ENCODE assay signal across 15 mouse cellular contexts in the genomic region with DNA sequence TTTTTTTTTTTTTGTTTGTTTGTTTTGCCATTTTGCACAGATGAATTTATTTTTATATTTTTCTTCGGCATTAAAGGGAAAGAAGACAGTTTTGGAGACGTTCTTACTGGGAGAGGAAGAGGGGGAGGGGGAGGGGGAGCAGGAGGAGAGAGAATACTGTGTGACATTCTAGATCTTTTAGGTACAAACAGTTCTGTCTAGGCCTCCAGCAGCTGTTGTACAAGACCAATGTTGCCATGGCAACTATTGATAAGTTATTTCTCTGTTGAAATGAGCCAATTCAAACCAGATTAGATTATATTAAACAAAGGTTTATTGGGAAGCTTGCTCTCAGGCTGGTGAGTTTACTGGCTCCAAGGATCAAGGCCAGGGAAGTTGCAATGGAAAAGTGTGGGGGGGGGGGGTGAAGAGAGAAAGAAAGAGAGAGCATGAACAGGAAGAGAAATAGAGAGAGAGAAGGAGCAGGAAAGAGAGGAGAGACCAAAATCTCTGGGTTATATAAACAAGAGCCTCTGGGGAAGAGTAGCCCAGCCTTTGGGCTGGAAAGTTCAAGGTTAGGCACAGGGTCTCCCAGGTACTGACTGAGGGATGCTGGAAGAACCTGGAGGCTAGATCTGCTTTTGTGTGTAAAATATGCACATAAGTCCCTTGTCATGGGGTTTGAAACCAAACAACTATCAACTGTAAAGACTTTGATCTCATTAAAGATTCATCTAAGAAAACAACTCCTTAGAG.
DNase-seq lines count a peak whose midpoint lies in the region; ATAC-seq and TF ChIP-seq lines count a peak whose summit lies in the region.
"Had no signal": no experiment of that assay in that cellular context is flagged by ENCODE, and none has a peak within 500 bp of the region (broad histone marks: within the 10 kb centered on the region; RNA-seq: fewer than 3 reads in every experiment).

No protein-coding gene starts in this region.

- no peak overlapping the region for H3K9ac ChIP-seq in forebrain, embryonic 11.5 days (ENCODE audit: low read length)
- no peak overlapping the region for H3K9ac ChIP-seq in lung, postnatal 0 days (replicated peaks; ENCODE audit: low read depth)
- H3K9ac ChIP-seq in intestine, embryonic 16.5 days (ENCODE audit: low read depth, low read length), result no peak overlapping the region
- H3K9ac ChIP-seq: liver, postnatal 0 days; neural tube, embryonic 13.5 days had no signal

- no peaks in the 10 kb centered on the region for H3K27me3 ChIP-seq in forebrain, embryonic 11.5 days (ENCODE audit: control insufficient read depth, insufficient read depth, low read length)
- no peaks in the 10 kb centered on the region for H3K27me3 ChIP-seq in forebrain, embryonic 10.5 days (ENCODE audit: poor library complexity, severe bottlenecking)
- no peaks in the 10 kb centered on the region for H3K27me3 ChIP-seq in lung, postnatal 0 days (replicated peaks; ENCODE audit: insufficient read depth, low read length)
- no peaks in the 10 kb centered on the region for H3K27me3 ChIP-seq in intestine, embryonic 16.5 days (replicated peaks; ENCODE audit: control insufficient read depth, insufficient read depth, low read length)
- H3K27me3 ChIP-seq: megakaryocyte, embryonic 14.5 days; neural tube, embryonic 13.5 days had no signal

- H3K27ac ChIP-seq in forebrain, embryonic 11.5 days (ENCODE audit: low read depth, low read length), result no peak overlapping the region
- no peak overlapping the region for H3K27ac ChIP-seq in forebrain, embryonic 10.5 days
- no peak overlapping the region for H3K27ac ChIP-seq in lung, postnatal 0 days (ENCODE audit: low read length)
- H3K27ac ChIP-seq in intestine, embryonic 16.5 days (ENCODE audit: low read length), result no peak overlapping the region
- H3K27ac ChIP-seq: neural tube, embryonic 13.5 days had no signal

- peak; percentile 87 for ATAC-seq in forebrain, embryonic 11.5 days (replicated peaks; ENCODE audit: low FRiP score)
- ATAC-seq in lung, postnatal 0 days, result no peak
- 0 out of 2 replicates have a peak, but pooled peaks have one; percentile 36 for ATAC-seq in intestine, embryonic 16.5 days
- ATAC-seq: liver, postnatal 0 days had no signal

- 25% methylated on average over 2 of the region's 2 CpGs for WGBS in forebrain, embryonic 11.5 days
- WGBS in forebrain, embryonic 10.5 days, result 46% methylated on average over 2 of the region's 2 CpGs
- WGBS in lung, postnatal 0 days, result 24% methylated on average over 2 of the region's 2 CpGs
- WGBS in intestine, embryonic 16.5 days, result 33% methylated on average over 2 of the region's 2 CpGs

- no peaks in the 10 kb centered on the region for H3K4me1 ChIP-seq in forebrain, embryonic 11.5 days (replicated peaks; ENCODE audit: control insufficient read depth, insufficient read depth, low read length)
- H3K4me1 ChIP-seq in forebrain, embryonic 10.5 days, result peaks cover 6% of the 10 kb centered on the region
- no peaks in the 10 kb centered on the region for H3K4me1 ChIP-seq in lung, postnatal 0 days (ENCODE audit: insufficient read depth, low read depth, low read length)
- no peaks in the 10 kb centered on the region for H3K4me1 ChIP-seq in intestine, embryonic 16.5 days (ENCODE audit: control insufficient read depth, insufficient read depth, low read length)
- H3K4me1 ChIP-seq: megakaryocyte, embryonic 14.5 days; neural tube, embryonic 13.5 days had no signal

- intact Hi-C loops in gastrocnemius, postnatal 36 days (cut with DNase I), result no loop called here

- no peak overlapping the region for H3K4me2 ChIP-seq in forebrain, embryonic 11.5 days (ENCODE audit: low read depth, low read length, severe bottlenecking)
- no peak overlapping the region for H3K4me2 ChIP-seq in lung, postnatal 0 days (replicated peaks; ENCODE audit: low read depth, low read length)
- H3K4me2 ChIP-seq in intestine, embryonic 16.5 days (ENCODE audit: low read depth, low read length), result no peak overlapping the region
- H3K4me2 ChIP-seq: neural tube, embryonic 13.5 days had no signal

- H3K4me3 ChIP-seq in forebrain, embryonic 11.5 days (ENCODE audit: low read depth, low read length), result no peak overlapping the region
- no peak overlapping the region for H3K4me3 ChIP-seq in forebrain, embryonic 10.5 days
- H3K4me3 ChIP-seq in lung, postnatal 0 days (ENCODE audit: low read depth, low read length), result no peak overlapping the region
- H3K4me3 ChIP-seq in intestine, embryonic 16.5 days (ENCODE audit: low read length), result no peak overlapping the region
- H3K4me3 ChIP-seq: megakaryocyte, embryonic 14.5 days; neural tube, embryonic 13.5 days had no signal

- TF ChIP-seq EP300 in lung, postnatal 0 days (IDR thresholded peaks at IDR 0.05), result no peak

- no peaks in the 10 kb centered on the region for H3K9me3 ChIP-seq in forebrain, embryonic 11.5 days (ENCODE audit: control insufficient read depth, low read length)
- no peaks in the 10 kb centered on the region for H3K9me3 ChIP-seq in forebrain, embryonic 10.5 days
- H3K9me3 ChIP-seq in lung, postnatal 0 days (ENCODE audit: low read length), result no peaks in the 10 kb centered on the region
- no peaks in the 10 kb centered on the region; the same call in 1 of the 2 replicates for H3K9me3 ChIP-seq in intestine, embryonic 16.5 days (ENCODE audit: control insufficient read depth, low read length)
- H3K9me3 ChIP-seq: neural tube, embryonic 13.5 days had no signal

- TF ChIP-seq CTCF in lung, postnatal 0 days (IDR thresholded peaks at IDR 0.05), result no peak

- no peaks in the 10 kb centered on the region for H3K36me3 ChIP-seq in forebrain, embryonic 11.5 days (ENCODE audit: control insufficient read depth, insufficient read depth, low read length)
- H3K36me3 ChIP-seq in forebrain, embryonic 10.5 days (replicated peaks), result no peaks in the 10 kb centered on the region
- H3K36me3 ChIP-seq in lung, postnatal 0 days (ENCODE audit: insufficient read depth, low read length), result no peaks in the 10 kb centered on the region
- H3K36me3 ChIP-seq in intestine, embryonic 16.5 days (ENCODE audit: control insufficient read depth, insufficient read depth, low read length), result no peaks in the 10 kb centered on the region
- H3K36me3 ChIP-seq: neural tube, embryonic 13.5 days had no signal

- no peak for DNase-seq in forebrain, embryonic 11.5 days (ENCODE audit: low spot score)
- DNase-seq in forebrain, embryonic 10.5 days (ENCODE audit: extremely low spot score, low spot score), result no peak
- DNase-seq in lung, postnatal 0 days (ENCODE audit: low spot score), result peak; percentile 7
- DNase-seq in lung, postnatal 25 days (ENCODE audit: low spot score), result no peak
- DNase-seq in telencephalon, adult 2 months (ENCODE audit: low read depth, low spot score), result peak; percentile 10
- DNase-seq in gastrocnemius, postnatal 36 days, result no peak
- no peak for DNase-seq in kidney, adult 9 months
- DNase-seq: cerebellum, postnatal 14 days; heart, postnatal 4 days; kidney, adult 8-10 months; liver, postnatal 0 days; thymus, postnatal 36 days had no signal

Comparison
In these comparisons a context has a peak if more than half of its experiments do, and no peak if none do; other contexts are left out.
1. DNase-seq: peak in lung, postnatal 0 days (single experiment) and telencephalon, adult 2 months (single experiment); none in forebrain, embryonic 11.5 days (single experiment), forebrain, embryonic 10.5 days (single experiment), lung, postnatal 25 days (single experiment), gastrocnemius, postnatal 36 days (0 of 2) and kidney, adult 9 months (single experiment).